Mouse (Mus musculus) Patski (cell line): ENCODE measurements around the gene Rmi1. TPM values are rescaled to one million over a fixed set of nuclear protein-coding genes. Genes with fewer than 3 reads are reported as not detected.
"Not testable (repeated sequence)": the region's sequence is repeated elsewhere in the genome, so short reads cannot be mapped to it uniquely, and the experiment has no call there.

Experiments used
- ATAC-seq: fragments of 100-300 bp; one replicate; pipeline ENCODE4 v1.8.0; 2021
- CTCF ChIA-PET: fragments of 350-600 bp; sonication (Branson Sonifier 250); formaldehyde crosslinking; loops from one replicate; lab custom pipeline; 2022; ENCODE audit warnings: inconsistent platforms; lab: Charles Lee
- POLR2A ChIA-PET: fragments of 350-600 bp; sonication (Branson Sonifier 250); formaldehyde crosslinking; loops from one replicate; lab custom pipeline; 2022; ENCODE audit warnings: antibody characterized with exemption, inconsistent platforms; lab: Charles Lee
- DNase-seq: peaks from one replicate; pipeline ENCODE4 v3.0.0-alpha.2; 2011; ENCODE audit warnings: low read depth, low spot score
- H3K27me3 ChIP-seq: fragments of 371-371 bp; one replicate; pipeline ENCODE4 v1.5.1; 2021
- CTCF ChIP-seq: fragments of 100-300 bp; IDR thresholded peaks from one replicate; pipeline ENCODE4 v1.5.1; 2021
- in situ Hi-C: fragments of 300-500 bp; cut with MboI; formaldehyde crosslinking; loops from 3 replicates; pipeline ENCODE4 v1.11.1; 2018; ENCODE audit warnings: low pct_unique_long_range_greater_than_20kb, mixed read lengths
- polyA plus RNA-seq: library from polyadenylated mRNA; unstranded; gene quantifications from one replicate; pipeline ENCODE4 v1.2.3, GENCODE M21; 2021

Rmi1 gene
- polyA plus RNA-seq, 1 experiment from 2014 or later: 19.1 TPM

- TF ChIP-seq CTCF: no peak
- in situ Hi-C loops: loop anchor here (5.0 kb wide), 1 partner anchor 141 kb away; no protein-coding TSS in a partner anchor
- no peaks in the 10 kb centered on the region for H3K27me3 ChIP-seq
- DNase-seq (no peak), ATAC-seq (peak; percentile 17)
- ChIA-PET CTCF (no interaction called here), POLR2A (no interaction called here)
Measured at GRCm38 (mm10) chr13:58401135-58402002, 679 bp upstream of the Rmi1 start.

DNA sequence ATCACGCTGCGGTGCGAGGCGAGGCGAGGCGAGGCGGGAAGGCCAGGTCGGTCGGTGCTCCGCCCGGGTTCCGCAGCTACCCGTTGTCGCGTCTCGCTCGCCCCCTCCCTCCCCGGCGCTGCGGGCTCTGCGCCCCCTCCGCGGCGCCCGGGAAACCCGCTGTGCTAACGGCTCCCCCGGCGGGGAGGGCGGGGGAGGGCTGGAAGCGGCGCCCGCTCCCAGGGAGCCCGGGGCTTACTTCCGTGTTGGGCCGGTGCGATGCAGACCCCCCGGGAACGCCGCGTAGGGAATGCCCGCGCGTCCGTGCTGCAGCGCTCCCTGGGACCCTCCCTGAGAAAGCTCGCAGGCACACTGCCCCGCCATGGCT is 679 bp downstream of the Rmi1 start:
- CTCF ChIA-PET: no interaction called here
- ATAC-seq: peak; percentile 62
- no peak for TF ChIP-seq CTCF
- DNase-seq: no peak
- no peaks in the 10 kb centered on the region for H3K27me3 ChIP-seq
- POLR2A ChIA-PET: no interaction called here
- in situ Hi-C loops: loop anchor here (5.0 kb wide), 1 partner anchor 140 kb away; no protein-coding TSS in a partner anchor

GRCm38 (mm10) chr13:58403243-58403642 is 1.2 kb downstream of the Rmi1 start, which contains the start of gene Hnrnpk:
Hnrnpk (minus strand) TSS chr13:58403343.
- H3K27me3 ChIP-seq, POLR2A ChIA-PET, CTCF ChIA-PET, ATAC-seq, DNase-seq: not testable (repeated sequence)
- in situ Hi-C loops: loop anchor here (5.0 kb wide), 1 partner anchor 139 kb away; no protein-coding TSS in a partner anchor

- ChIA-PET CTCF (no interaction called here), POLR2A (no interaction called here)
- no peak for TF ChIP-seq CTCF
- ATAC-seq (no peak), DNase-seq (no peak)
- in situ Hi-C loops: no loop called here
- H3K27me3 ChIP-seq: no peaks in the 10 kb centered on the region
Measured at GRCm38 (mm10) chr13:58411073-58411472, 9.0 kb downstream of the Rmi1 start.

GRCm38 (mm10) chr13:58415374-58415773 is 13.3 kb downstream of the Rmi1 start:
- no peak for DNase-seq
- H3K27me3 ChIP-seq: no peaks in the 10 kb centered on the region
- no peak for ATAC-seq
- ChIA-PET CTCF (interaction anchor here (1.6 kb wide), 1 partner anchor 8 kb away, joined by 3 read pairs; no protein-coding TSS in a partner anchor), POLR2A (no interaction called here)
- TF ChIP-seq CTCF: no peak
- in situ Hi-C loops: no loop called here

DNA sequence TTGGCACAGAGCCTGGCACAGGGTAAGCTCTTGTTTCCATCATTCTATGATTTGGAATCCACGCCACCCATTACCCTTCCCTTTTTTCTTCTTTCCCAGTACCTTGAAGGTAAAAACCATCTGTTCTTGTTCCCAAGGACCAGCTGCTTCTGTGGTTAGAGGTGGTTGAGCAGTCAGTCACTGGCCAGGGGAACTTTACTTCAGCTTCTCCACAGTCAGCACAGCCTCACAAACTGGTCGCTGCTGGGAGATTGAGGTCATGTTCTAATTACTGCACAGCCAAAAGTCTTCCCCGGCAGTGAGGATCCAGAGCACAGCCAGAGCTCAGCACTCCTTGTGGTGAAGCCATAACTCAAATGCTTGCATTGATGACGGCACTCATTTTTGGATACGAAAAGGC is 13.8 kb downstream of the Rmi1 start:
- POLR2A ChIA-PET: no interaction called here
- H3K27me3 ChIP-seq: no peaks in the 10 kb centered on the region
- CTCF ChIA-PET: interaction anchor here (1.6 kb wide), 1 partner anchor 9 kb away, joined by 3 read pairs; no protein-coding TSS in a partner anchor
- DNase-seq: no peak
- ATAC-seq: no peak
- in situ Hi-C loops: no loop called here
- TF ChIP-seq CTCF: no peak

DNA sequence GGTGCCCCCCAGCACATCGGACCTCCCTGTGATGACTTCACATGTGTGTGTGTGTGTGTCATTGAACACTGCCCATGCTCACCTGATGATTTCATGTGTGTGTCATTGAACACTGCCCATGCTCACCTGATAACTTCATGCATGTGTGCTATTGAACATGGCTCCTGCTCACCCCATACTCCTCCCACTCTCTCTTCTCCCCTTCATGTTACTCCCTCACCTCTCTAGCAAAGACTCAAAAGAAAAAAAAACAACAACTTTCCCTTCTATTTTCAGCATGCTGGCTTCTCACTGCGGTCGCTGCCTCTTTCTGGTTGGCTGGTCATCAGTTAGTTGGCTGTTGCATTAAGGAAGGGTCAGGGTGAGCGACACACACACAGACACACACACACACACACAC is 16.6 kb downstream of the Rmi1 start:
- POLR2A ChIA-PET: no interaction called here
- DNase-seq (no peak), ATAC-seq (no peak)
- in situ Hi-C loops: no loop called here
- no peak for TF ChIP-seq CTCF
- H3K27me3 ChIP-seq: no peaks in the 10 kb centered on the region
- CTCF ChIA-PET: no interaction called here

DNA sequence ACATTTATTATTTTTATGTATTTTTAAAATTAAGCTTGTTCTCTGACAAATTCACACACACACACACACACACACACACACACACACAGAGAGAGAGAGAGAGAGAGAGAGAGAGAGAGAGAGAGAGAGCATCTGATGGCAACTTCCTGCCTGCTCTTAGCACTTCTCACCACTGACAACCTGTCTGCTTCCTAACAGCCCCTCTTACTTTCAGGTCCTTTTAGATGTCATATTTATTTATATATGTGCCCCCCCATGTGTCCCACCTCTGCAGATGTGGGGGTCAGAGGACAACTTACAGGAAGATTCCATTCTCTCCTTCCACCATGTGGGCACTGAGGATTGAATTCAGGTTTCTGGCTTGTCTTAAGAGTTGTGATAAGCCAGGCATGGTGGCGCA is 17.2 kb downstream of the Rmi1 start:
- DNase-seq (no peak), ATAC-seq (no peak)
- ChIA-PET CTCF (no interaction called here), POLR2A (no interaction called here)
- no peak for TF ChIP-seq CTCF
- in situ Hi-C loops: no loop called here
- H3K27me3 ChIP-seq: no peaks in the 10 kb centered on the region

DNA sequence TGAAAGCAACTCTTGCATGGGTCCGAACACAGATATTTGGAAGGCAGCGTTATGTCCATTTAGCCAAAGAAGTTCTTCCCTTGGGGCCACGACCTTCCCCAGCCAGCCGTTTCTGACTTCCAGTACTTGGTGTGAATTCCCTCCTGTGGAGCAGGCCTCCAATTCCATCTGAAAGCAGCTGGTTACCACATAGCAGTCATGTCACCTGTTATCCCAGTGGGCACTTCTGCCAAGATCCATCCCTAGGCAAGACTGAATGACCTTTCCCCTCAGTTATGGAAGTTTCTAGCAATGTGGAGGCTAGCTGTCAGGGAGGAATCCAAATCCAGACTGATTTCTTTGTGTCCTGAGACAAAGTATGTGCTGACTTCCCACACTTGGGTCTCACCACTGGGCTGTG is 19.0 kb downstream of the Rmi1 start:
- in situ Hi-C loops: no loop called here
- ATAC-seq (no peak), DNase-seq (no peak)
- no peaks in the 10 kb centered on the region for H3K27me3 ChIP-seq
- POLR2A ChIA-PET: no interaction called here
- TF ChIP-seq CTCF: no peak
- CTCF ChIA-PET: no interaction called here

DNA sequence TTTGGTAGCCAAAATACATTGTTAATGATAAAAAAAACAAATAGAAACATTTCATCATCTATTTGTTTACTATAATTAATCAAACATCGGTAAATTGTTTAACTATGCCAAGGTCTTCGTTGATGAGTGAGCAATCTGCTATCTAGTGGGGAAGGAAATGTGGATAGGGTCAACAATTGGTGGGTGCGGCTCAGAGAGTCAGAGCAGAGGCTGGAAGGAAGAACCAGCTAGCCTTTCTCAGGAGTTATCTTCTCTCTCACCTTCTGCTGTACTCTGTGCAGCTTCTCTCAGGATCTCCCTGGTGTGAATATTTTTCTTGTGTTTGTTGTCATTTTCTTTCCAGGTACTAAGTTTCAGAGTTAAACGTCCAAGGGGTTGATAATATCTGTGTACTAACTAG is 20.2 kb downstream of the Rmi1 start:
- ChIA-PET CTCF (no interaction called here), POLR2A (no interaction called here)
- H3K27me3 ChIP-seq: no peaks in the 10 kb centered on the region
- in situ Hi-C loops: no loop called here
- ATAC-seq: no peak
- DNase-seq: no peak
- no peak for TF ChIP-seq CTCF

GRCm38 (mm10) chr13:58423061-58423660 is 21.1 kb downstream of the Rmi1 start:
- no peaks in the 10 kb centered on the region for H3K27me3 ChIP-seq
- POLR2A ChIA-PET: no interaction called here
- ATAC-seq (no peak), DNase-seq (no peak)
- TF ChIP-seq CTCF: no peak
- CTCF ChIA-PET: no interaction called here
- in situ Hi-C loops: no loop called here
